Mouse (Mus musculus) urinary bladder, postnatal 25 days (tissue): ENCODE results near the gene Flt1.
A peak's percentile ranks its signal among the peaks of the same experiment; 100 is the strongest.
"Not testable (repeated sequence)": the region's sequence is repeated elsewhere in the genome, so short reads cannot be mapped to it uniquely, and the experiment has no call there.

ENCODE experiments used
- DNase-seq: peaks from one replicate; pipeline ENCODE4 v3.0.0; 2022; ENCODE audit warnings: low spot score

Gene Flt1

DNA sequence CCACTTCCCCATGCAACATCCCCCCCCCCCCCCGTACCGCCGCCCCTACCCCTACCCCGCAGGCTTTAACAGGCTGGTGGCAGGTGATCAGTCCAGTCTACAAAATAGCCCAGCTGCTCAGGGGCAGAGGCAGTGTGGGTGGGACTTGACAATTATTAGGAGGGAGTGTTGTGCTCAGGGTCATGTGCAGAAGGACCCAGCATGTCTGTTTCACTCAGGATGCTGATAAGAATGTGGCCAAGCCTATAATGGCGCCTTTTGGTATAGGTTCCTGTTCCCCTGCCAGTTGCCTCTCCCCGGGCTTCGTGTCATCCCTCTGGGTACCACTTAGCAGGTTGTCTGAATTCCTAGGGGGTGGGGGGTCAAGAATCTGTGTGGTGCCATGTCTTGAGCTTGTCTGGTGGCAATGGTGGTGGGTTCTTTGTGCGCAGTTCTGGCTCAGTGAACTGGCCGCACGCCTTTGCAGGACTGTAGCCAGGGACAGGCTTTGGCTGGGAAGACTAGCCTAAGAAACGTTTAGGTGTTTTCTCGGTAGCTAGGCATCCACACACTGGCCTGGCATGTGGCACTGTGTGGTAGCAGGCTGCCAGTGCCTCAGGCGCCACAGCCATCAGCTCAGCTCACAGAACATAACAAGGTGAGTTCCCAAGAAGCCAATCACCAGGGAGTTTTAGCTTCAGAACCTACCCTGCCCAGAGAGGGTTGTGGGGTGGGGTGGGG is 118.4 kb downstream of the Flt1 start:
- no peak for DNase-seq

DNA sequence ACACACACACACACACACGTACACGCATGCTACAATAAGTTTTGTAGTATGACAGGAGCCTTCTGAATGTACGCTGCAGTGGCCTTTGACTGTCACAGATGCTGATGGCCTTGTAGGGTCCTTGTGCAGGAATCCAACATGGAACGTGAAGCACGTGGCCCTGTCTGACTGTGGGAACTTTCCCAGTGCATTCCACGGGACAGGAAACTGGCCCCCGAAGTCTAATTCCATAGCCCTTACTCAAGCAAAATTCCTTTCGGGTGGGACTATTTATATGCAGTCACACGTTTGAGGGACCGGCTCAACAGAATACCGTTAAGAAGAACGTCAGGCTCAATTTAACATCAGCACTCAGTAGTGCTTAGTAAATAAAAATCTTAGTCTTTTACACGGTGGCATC is 119.1 kb downstream of the Flt1 start:
- DNase-seq, result no peak

DNA sequence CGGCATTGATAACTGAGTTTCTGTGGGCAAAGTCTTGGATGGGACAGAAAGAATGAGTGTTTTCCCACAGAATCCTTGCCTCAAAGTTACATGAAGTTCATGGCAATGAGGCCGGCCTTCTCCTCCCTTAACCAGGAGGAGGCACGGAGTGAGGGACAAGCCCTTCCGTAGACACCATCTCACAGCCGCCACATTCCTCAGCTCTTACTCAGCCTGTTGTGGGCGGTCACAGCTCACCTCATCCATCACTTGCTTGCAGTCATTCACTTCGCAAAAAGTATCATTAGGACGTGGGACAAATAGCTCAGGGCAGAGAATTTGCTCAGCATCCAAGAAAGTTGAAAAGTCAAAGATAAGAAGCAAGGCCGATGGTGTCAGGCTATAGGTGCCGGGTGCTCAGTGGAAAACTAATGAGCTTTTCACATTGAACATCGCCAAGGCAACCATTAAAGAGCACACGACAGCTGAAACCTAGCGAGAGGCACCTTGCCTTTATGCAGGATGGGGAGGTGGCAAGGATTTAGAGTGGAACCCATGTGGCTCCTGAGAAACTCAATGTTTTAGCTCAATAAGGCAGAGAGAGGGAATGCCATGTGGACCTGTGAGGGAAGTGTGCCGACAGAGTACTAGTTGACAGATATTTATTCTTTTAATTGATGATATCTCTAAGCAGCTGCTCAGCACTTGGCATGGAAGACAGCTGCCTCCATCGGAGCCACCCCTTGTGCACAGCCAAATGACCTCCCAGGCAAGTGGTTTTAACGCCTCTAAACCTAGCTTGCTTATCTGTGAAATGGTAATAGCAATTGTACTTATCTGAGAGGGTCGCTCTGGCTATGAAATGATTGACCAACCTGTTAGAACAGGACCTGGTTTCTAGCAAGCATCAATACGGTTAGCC is 124.1 kb downstream of the Flt1 start:
- no peak for DNase-seq

DNA sequence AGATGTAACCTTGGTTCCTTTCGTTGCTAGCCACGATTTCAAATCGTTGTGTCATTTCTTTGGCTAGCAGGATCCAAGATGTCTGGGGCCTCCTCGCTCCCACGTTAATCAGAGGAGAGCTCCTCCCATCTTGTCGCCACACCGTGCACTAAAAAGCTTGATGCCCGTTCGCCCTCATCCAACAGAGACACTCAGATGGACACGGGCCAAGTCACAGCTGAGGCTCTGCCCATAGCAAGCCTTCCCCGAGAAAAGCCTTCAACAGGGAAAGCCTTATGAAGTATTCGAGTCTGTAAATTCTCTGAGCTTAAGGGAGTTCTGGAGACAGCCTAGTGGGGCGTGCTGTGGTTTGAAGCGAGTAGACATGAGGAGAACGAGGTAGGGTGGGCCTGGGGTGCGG is 128.0 kb downstream of the Flt1 start:
- DNase-seq, result no peak

GRCm38 (mm10) chr5:147589814-147590213 is 136.0 kb downstream of the Flt1 start:
- DNase-seq, result no peak

DNA sequence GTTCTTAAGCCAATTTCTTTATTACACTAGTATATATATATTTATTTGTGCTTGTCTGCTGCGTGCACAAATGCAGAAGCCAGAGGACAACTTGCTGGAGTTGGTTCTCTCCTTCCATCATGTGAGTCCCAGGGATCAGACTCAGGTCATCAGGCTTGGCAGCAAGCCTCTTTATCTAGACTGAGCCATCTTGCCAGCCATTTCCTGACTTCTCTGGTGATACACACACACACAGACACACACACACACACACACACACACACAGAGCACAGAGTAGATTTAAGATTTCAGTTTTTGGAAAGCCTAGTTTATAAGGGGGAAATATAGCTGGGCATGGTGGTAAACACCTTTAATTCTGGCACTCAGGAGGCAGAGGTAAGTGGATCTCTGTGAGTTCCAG is 140.7 kb downstream of the Flt1 start:
- DNase-seq, result no peak

DNA sequence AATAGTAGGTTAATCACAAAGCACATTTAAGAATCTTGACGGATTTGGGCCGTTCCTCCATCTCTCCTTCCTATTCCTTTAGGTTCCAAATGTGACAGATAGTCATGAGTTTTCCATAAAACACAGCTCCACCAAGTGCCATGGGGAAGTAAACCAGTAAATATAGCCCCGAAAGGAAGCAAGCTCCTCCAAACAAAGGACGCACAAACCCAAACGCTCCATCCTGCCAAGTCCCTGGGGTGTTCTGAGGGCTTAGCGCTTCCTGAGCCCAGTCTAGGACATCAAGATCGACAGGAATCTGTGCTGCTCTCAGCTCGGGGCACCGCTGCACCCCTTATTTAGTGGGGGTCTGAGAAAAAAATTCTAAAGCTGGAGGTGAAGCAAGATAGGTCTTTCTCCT is 141.2 kb downstream of the Flt1 start:
- no peak for DNase-seq

- DNase-seq, result peak; percentile 85
Observed at GRCm38 (mm10) chr5:147583702-147584298, 142.0 kb downstream of the Flt1 start.

GRCm38 (mm10) chr5:147580181-147580580 is 145.6 kb downstream of the Flt1 start:
- DNase-seq, result no peak

- no peak for DNase-seq
Observed at GRCm38 (mm10) chr5:147579691-147580090, 146.1 kb downstream of the Flt1 start.

- no peak for DNase-seq
Observed at GRCm38 (mm10) chr5:147579148-147579547, 146.7 kb downstream of the Flt1 start.

- DNase-seq, result no peak
Observed at GRCm38 (mm10) chr5:147577003-147577402, 148.8 kb downstream of the Flt1 start.

GRCm38 (mm10) chr5:147574517-147574916 is 151.3 kb downstream of the Flt1 start:
- no peak for DNase-seq

- no peak for DNase-seq
Observed at GRCm38 (mm10) chr5:147573555-147573954, 152.3 kb downstream of the Flt1 start.

GRCm38 (mm10) chr5:147572695-147573094 is 153.1 kb downstream of the Flt1 start:
- DNase-seq, result no peak

DNA sequence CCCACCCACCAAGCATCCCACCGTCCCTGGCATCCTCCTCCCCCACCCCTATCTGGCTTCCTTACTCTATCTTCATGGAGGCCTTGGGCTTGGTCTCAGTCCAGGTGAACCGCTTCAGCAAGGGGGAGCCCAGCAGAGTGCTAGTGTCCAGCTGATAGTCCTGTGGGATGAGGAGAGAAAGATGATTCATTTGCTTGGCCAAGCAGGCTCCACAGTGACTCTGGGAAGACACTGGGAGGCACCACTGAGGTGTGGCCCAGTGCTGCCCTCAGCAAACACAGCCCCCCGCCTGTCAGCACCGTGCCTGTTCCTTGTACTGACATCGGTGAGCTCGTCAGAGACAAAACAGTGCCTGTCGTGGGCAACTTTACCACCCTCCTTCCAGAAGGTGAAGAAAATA is 159.5 kb downstream of the Flt1 start:
- no peak for DNase-seq

GRCm38 (mm10) chr5:147565444-147565843 is 160.4 kb downstream of the Flt1 start:
- DNase-seq, result no peak

GRCm38 (mm10) chr5:147564140-147564590 is 161.6 kb downstream of the Flt1 start:
- no peak for DNase-seq

- no peak for DNase-seq
Observed at GRCm38 (mm10) chr5:147563511-147564139, 162.2 kb downstream of the Flt1 start.

- DNase-seq, result not testable (repeated sequence)
Observed at GRCm38 (mm10) chr5:147557641-147558040, 168.2 kb downstream of the Flt1 start.

- no peak for DNase-seq
Observed at GRCm38 (mm10) chr5:147551879-147552627, 173.8 kb downstream of the Flt1 start.
